Mouse (Mus musculus) kidney, adult 9 months (tissue): Measurements from ENCODE around the gene Stk4.

Experiments
- DNase-seq: peaks from one replicate; pipeline ENCODE4 v3.0.0; 2022

Gene Stk4

DNA sequence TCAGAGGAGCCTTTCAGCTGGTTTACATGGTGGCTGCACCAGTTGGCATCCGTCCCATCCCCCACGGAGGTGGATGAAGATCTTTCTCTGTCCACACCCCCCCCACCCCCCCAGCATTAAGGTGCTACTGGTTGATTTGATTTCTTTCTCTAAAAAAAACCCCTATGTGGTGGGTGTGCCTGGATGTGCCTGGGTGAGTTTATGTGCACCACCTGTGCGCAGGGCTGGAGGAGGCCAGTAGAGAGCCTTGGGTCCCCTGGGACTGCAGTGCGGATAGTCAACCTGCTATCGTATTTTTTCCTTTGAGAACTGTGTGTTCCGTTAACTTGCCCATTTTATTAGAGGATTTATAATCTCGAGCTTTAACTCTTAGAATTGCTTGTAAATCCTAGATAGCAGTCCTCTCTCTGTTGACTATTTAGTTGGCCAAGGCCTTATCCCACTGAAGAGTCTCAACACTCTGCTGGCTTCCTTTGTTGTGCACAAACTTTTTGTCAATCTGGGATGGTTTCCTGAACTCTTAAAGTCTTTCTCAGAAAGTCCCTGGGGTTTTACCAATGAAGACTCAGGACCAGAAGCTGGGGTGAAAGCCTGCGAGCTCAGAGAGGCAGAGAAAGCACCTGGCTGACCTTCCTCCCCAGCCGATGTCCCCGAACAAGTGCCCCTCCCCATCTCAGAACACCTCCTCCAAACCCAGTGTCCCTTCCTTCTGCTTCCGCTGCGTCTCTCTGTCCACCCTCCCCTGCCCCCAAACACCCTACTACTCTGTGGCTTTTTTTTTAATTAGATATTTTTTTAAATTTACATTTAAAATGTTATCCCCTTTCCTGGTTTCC lies 58.7 kb downstream of the Stk4 start:
- DNase-seq, result no peak

DNA sequence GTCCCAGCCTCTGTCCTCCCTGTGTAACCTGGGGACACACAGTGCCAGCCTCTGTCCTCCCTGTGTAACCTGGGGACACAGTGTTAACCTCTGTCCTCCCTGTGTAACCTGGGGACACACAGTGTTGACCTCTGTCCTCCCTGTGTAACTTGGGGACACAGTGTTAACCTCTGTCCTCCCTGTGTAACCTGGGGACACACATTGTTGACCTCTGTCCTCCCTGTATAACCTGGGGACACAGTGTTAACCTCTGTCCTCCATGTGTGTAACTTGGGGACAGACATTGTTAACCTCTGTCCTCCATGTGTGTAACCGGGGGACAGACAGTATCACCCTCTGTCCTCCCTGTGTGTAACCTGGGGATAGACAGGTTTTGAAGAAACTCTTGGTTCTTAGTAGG lies 61.5 kb downstream of the Stk4 start:
- DNase-seq, result no peak

DNA sequence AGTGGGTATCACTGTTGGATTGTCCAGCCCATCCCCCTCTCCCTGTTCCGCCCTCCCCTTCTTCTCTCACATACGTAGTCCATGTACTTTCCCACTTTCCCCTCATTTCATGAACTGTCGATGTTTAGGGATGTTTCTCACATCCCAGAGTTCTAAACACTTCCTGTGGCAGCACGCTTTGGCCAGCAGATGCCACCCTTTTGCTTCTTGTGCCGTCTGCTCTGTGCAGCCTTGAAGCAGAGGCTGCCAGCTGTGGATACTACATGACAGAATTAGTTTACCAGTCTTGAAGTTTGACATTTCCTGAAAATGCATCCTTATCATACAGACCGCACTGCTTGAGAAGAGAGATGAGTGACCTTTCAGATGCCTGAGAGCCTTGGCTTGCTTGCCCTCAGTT lies 64.4 kb downstream of the Stk4 start:
- peak; percentile 39 for DNase-seq

DNA sequence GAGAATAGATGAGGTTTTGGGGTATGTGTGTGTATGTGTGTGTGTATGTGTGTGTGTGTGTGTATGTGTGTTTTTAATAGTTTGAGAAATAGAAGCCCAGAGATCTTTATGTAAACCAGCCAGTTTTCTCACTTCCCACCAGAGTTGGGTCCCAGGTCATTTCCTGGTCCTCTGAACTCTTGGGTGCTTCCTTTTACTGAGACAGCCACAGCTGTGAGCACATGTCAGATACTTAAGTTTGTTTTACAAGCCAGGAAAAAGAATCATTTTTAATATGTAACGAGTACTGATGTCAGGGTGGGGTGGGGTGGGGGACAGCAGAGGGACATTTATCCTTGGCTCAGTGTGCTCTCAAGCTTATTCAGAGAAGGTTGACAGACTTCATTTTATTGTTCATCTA lies 65.2 kb downstream of the Stk4 start:
- no peak for DNase-seq

DNA sequence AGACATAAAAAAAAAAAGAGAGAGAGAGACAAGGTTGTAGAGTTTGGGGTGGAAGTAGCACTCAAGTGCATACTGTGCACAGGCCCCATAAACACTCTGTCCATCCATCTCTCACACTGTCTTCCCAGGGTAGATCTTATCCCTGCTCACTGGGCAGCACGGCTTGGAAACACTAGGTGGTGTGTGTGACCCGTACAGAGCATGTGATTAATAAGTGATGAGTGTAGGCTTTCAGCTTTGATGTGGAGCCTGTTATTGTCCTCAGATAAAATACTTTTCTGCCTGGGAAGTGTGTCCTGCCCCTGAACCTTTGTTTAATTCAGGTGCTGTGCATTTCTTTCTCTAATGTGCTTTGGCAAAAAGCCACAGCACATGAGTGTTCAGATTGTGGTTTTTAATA lies 66.3 kb downstream of the Stk4 start:
- DNase-seq, result no peak

DNA sequence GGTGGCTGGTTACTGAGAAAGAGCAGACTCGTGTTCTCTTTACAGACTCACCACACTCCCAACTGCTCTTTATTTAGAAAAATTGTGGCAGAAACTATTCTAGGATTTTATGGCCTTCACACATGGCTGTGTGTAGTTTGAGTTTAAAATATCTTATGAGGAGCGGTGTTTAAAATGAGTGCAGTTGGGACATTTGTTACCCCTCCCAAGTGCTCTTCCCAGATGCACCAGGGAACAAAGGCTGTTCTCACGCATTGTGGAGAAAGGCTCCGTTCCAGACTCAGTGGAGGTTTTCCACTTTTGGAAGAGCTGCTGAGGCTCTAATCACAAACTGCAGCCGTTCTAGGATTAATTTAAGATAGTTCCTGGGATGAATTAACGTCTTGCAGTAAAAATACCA lies 67.6 kb downstream of the Stk4 start:
- no peak for DNase-seq

DNA sequence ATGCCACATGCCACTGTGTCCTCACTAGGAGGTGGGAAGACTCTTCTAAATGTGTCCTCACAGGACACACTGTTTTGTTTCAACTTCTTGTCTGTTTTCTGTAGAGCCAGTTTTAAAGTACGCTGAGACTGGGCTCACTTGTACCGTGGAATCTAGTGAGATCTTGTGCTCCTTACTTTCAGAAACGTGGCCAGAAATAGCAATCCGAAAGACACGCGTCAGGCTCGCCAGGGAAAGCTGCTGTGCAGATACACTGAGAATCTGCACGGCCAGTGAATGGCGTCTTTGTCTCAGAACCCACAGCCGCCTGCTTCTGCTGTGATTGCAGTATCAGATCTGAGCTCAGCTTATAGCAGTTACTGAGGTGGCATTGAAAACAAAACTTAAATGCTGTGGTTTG lies 71.9 kb downstream of the Stk4 start:
- DNase-seq, result no peak

DNA sequence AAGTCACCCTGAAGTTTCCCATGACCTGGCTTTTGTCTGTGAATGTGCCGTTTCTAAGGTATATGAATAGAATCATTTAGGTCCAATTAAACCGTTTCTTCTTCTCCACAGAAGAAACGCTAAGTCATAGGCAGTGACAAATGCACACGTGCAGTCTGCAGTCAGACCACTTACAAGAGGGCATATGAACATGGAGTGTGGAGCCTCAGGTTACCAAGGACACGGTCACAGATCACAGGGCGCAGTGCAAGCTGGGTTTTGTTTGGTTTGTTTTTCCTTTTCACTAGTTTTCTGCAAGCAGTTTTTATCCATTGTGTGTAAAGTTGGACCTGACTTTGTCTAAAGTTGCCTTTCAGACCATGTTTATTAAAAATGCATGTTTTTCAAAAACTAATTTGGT lies 73.9 kb downstream of the Stk4 start:
- peak; percentile 43 for DNase-seq

DNA sequence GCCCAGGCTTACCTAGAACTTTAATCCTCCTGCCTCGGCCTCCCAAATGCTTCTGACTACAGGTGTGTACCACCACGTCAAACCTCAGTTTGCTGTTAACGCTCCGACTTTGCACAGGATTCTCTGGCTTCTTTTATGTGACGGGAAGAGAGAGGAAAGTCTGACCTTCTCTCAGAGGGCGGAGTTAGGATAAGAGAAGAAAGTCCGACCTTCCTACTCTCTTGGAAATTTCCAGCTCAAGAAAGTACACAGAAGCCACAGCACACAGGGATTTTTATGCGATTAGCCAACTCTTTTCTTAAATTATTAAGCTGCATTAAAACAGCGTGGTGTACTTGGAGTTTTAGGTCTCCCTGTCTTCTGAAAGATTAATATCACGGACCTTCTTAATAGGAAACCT lies 74.4 kb downstream of the Stk4 start:
- peak; percentile 43 for DNase-seq

DNA sequence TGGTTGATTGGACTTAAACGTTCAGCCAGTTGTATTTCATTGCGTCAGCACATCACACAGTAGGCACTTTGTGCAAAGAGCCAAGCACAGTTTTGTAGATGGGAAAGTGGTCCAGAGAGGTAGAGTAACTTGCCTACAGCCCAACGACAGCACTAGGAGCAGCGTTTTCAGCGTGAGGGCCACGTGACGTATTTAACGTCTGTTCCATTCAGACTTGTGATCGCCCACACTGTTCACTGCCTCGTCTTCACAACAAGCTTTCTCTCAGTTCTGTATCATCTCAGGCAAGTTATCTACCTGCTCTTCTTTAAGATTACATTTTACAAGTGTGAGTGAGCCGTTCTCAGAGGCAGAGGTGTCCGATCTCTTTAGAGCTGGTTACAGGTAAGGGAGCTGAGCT lies 76.4 kb downstream of the Stk4 start:
- no peak for DNase-seq

DNA sequence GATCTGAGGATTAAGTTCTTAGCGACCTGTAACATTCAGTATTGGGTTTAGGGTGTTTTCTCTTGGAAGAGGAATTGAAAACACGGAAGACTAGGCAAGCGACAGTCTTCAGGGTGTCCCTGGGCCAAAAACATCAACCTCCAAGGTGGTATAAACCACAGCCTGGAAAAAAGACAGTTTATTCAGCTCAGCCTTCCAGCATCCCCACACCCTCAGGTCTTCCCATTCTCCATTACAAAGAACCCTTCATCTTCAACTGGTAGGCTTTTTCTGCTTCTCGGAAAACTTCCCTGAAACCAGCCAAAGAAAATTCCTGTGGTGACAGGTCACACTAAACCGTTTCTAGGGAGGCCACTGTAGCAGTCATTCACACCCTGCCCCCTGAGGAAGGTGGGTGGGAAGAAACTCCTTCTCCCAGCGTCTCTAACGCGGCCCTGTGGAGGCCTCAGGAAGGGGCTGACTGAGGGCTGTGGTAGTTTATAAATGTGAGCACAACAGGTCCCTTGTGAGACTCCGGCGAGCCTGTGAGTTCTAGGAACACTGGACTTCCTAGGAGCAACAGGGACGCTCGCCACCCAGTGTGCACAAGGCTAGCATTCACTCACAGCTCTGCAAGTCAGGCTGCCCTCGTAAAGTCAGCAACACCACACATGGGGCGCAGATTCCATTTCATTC lies 80.1 kb downstream of the Stk4 start:
- DNase-seq, result no peak

DNA sequence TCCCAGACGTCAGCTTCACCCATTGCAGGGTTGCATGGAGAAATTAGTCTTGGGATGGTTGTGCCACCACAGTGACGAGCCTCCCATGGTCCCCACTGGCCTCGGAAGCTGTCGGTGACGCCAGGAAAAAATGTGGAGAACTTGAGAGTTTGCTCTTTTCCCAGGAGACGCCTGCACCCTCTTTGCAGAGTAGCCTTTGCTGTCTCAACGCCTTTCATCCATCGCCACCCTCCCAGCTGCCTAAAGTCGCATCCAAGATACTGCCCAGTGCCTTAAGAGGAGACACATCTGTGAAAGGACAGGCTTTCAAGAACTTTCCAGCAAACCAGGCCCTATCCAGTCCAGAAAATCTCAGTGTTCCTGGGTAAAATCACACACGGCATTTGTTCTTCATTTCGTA lies 82.2 kb downstream of the Stk4 start:
- no peak for DNase-seq

DNA sequence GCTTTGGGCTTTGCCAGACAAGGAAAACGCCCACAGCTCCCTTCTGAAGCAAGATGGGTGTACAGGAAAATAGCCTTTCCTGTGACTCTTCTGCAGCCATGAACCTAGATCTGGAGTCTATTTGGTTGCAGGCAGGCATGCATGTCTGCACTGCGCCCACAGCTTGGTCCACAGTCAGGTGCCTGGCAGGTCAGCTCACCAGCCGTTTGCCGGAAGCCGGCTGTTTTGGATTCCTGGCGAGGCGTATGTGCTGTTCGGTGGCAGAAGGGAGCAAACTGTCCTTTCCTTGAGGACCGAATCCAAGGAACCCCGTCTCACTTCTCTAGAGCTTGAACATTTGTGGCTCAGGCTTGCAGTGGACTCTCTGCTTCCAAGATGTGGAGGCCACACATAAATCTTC lies 83.9 kb downstream of the Stk4 start:
- DNase-seq, result no peak

DNA sequence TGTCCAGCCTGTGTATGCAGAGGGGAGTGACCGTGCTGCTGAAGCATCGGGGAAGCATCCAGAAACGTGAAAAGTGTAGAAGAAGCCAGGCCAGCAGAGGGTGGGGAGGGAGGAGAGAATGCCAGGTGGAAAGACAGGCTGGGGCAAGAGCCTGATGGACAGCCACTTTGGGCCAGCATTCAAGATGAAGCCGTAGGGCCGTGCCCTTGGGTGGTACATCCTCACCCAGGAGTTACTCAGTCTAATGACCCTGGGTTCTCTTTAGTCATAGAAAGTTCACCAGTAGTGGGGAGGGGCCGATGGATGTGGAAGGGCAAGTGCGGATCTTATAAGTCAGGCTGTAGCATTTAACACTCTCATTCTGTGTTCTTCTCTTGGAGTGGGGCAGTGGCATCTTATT lies 86.0 kb downstream of the Stk4 start:
- DNase-seq, result no peak

DNA sequence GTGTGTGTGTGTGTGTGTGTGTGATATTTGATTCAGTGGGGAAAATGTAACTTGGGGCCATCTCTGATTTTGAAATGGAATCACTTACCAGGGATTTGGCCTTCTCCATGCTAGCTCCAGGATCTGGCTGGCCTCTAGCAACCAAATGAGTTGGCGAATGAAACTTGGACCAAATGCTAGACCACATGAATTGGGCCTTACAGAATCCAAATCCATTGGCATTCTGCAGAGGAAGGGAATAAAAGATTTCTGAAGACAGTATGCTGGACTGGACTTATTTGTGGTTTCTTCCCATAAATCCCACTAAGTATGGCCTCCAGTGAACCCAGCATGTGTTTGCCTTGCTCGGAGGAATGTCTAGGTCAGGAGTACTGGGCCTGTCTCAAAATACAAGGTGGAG lies 88.7 kb downstream of the Stk4 start:
- DNase-seq, result no peak

DNA sequence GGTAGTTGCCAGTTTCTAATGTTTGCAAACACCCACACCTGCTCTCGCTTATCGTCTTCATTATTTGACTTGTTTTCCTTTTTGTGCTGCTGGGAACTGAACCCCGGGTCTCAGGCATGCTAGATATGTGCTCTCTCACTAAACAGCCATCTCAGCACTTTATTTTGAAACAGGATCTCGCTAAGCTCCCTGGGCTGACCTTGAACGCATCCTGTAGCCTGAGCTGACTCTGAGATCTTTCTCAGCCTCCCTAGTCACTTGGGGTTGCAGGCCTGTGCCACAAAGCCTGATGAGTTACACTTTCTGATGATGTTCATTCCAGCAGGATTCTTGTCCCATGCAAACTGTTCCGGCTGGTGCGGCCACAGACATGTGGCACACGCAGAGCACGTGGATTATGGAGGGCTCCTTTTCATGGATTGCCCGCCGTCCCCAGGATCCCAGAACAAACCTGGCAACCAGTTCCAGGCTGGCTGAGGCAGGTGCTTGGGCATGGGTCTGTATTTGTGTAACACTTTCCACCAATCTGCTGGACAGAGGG lies 91.5 kb downstream of the Stk4 start:
- no peak for DNase-seq

DNA sequence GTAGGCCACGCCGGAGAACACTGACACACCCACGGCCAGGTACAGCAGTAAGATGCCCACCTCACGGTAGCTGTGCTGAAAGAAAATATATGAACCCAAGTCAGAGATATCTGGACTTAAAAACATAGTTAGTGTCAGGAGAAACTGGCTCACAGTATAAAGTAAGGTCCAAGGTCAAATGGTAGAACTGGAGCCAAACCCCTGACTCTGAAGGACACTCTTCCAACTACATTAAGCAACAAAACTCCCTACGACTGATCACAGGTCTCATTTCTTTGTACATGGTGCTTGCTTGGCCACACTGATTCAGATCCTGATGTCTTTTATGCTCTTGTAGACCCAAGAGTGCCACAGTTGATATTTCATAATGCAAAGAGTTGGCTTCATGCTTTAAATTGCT lies 94.8 kb downstream of the Stk4 start:
- no peak for DNase-seq

DNA sequence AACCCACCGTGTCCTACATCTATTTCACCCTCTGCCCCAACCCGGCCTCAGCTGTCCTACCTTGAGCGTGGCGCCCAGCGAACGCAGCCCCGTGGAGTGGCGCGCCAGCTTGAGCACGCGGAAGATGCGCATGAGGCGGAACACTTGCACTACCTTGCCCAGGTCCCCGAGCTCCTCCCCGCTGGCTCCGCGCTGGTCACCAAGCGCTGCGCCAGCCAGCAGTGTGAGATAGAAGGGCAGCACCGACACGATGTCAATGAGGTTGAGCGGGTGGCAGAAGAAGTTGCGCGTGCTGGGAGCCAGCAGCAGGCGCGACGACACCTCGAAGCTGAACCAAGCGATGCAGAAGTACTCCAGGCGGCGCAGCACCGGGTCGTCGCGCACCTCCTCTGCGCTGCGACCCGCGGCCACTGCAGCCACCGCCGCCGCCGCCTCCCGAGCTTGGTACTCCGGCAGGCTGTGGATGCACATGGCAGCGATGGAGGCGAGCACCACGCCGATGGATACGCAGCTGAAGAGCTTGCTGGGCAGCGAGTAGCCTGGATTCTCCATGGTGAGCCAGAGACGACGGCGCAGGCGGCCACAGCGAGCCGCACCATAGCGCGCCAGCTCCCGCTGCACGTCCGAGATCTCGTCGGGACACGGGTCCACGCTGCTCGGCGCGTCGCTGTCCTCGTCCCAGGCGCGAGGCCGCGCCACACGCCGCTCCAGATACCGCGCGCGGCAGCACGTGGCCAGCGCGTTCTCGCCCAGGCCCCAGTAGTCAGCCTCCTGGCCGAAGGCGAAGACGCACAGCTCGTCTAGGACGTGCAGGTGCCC lies 97.8 kb downstream of the Stk4 start:
- DNase-seq, result no peak

DNA sequence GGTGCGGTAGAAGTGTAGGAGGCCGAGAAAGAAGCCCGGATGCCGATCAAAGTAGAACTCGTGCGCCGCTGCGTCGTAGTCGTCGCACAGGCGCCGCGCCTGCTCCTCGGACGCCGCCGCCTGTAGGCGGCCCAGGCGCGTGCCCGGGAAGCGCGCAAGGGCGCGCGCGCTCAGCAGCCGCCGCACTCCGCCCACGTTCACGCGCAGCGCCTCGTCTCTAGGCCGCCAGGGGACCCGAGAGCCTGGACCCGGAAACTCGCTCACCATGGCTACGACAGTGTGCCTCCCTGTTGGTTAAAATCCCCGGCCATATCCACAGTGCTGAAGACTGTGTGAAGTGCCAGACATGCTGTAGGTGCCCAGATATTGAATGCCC lies 98.4 kb downstream of the Stk4 start:
- DNase-seq, result no peak

DNA sequence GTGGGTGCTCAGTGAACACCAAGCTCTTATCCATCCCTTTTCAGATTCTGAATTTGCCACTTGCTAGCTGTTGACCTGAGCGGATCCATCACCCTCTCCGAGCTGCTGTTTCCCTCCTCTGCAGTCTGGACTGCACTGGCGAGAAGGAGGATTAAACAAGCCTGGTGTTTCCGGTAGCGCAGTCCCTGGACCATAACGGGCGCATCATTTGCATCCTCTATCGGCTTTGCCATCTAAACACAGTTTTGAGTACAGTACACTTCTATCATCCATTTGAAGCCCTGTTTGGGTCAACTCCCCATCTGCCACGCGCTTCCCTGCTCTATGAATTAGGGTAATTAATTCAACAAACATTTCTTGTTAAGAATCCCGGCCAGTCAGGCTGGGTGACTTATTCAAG lies 100.2 kb downstream of the Stk4 start:
- no peak for DNase-seq

DNA sequence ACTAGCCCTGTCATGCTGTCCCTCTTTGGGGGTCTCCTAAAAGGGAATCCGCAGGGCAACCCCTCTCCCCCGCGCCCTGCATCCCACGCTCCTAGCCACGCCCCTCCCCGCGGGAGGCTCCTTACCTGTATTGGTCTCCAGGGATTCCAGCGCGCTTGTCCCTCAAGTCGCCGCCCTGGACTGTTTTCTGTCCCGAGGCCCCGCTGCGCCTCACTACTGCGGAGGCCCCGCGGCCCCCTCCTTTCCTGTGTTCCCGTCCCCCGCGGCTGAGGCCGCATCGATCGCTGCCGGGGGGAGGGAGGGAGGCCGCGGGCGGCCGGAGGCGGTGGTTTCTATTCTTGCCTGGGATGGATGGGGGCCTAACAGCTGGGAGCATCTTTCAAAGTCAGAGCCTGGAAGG lies 100.8 kb downstream of the Stk4 start, which contains the start of gene Kcns1:
Gene Kcns1, minus strand, starts transcription at position 212 of the 400 bp plus-strand sequence.
- no peak for DNase-seq

DNA sequence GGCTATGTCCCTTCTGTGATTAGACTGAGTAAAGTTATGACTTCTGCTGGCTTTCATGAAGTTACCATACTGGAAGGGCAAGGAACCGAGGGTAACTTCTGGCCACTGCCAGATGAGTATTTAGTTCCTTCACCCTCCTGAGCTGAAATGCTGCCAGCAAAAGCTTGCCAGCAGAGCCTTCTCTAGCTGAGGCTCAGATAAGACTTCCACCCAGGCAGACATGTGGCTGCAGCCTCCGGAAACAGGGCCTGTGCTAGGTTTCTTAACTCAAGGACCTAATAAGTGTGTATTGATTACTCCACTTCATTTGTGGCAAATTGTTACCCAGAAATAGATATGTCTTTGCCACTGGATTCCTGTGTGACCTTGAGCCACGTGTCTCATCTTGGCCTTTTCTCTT lies 103.3 kb downstream of the Stk4 start:
- DNase-seq, result no peak

DNA sequence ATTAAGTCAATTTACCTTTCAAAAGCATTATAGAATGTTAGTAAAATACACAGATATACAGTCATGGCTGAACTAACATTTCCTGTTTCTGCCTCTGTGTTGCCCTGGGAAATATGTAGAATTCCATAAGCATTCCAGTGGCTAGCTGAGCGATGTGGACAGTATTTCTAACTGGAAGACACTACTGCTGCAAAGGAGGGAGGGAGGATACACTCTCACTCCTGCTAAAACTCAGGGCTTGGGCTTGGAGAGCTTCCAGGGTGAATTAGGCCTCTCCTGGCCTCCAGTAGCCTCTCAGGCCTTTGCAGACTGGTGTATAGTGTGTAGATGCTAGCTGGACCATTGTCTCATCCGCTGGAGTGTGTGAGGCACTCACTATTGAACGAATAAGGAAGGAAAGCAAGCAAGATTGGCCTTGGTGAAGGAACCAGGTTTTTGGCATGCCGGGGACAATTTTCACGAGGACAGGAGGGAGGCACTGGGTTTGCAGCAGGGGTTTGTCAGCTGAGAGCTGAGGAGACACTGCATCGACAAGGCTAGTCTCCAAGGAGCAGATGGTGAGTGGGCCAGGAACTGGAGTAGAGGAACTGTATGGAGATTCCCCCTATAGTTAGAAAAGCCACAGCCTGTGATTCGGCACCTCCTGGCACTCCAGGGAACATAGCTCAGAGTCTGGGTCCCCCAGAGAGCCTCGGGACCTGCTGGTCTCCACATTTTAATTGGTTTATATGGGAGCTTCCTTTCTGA lies 104.7 kb downstream of the Stk4 start:
- DNase-seq, result no peak
